Mouse (Mus musculus) kidney, adult 2 months (tissue): ENCODE data around the gene Bet1l.

Source experiments
- CTCF ChIP-seq: fragments of 200-500 bp; conservative IDR thresholded peaks from 2 replicates; pipeline ENCODE4 v1.5.1; 2011; ENCODE audit warnings: low read depth, mild to moderate bottlenecking, control low read depth, low read length, moderate library complexity, mixed read lengths; ENCODE audit not compliant: insufficient read depth, insufficient read length
- POLR2A ChIP-seq: fragments of 200-500 bp; IDR thresholded peaks from one replicate; pipeline ENCODE4 v1.6.1; 2011; ENCODE audit warnings: low read depth, low read length, control low read depth

DNA sequence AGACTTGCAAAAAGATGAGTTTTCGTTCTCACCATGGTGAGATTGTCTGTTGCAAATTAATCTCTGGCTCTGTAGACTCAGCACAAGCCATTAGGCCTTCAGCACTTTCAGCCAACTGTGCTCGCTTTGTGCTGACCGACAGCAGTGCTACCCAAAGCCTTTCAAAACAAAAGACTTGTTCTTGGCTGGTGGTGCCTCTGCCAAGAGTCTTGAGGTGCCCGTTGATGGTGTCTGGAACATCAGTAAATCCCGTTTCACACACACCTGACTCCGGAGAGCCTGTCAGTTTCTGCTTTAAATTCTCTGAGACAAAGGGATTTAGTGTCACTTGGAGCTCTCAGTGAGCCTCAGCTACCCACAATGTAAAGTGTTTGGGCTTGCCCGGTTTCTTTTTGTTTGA, 36.7 kb upstream of the Bet1l start:
- no peak for TF ChIP-seq CTCF
- no peak for TF ChIP-seq POLR2A
